Mouse (Mus musculus) midbrain, postnatal 0 days (tissue): Measurements from ENCODE around the gene Plk3. TPM values are rescaled to one million over a fixed set of nuclear protein-coding genes. Genes with fewer than 3 reads are reported as not detected.
"Not testable (repeated sequence)": the region's sequence is repeated elsewhere in the genome, so short reads cannot be mapped to it uniquely, and the experiment has no call there.

Experiments
- ATAC-seq: fragments of 200-750 bp; cut with Nextera tagmentation; 2 replicates; pipeline ENCODE4 v1.8.0; 2017; ENCODE audit warnings: moderate number of reproducible peaks, mild to moderate bottlenecking, moderate TSS enrichment, moderate library complexity; ENCODE audit not compliant: low FRiP score
- DNase-seq: peaks from one replicate; pipeline ENCODE4 v3.0.0-alpha.2; 2015; ENCODE audit warnings: low spot score
- H3K27ac ChIP-seq: fragments of 300-500 bp; sonication (generic); 2 replicates; pipeline ENCODE4 v1.5.1; 2014; ENCODE audit warnings: low read depth, mild to moderate bottlenecking, low read length, mixed read lengths
- H3K27me3 ChIP-seq: fragments of 300-500 bp; sonication (generic); 2 replicates; pipeline ENCODE4 v1.6.1; 2014; ENCODE audit warnings: low read length, control low read depth, mixed read lengths; ENCODE audit not compliant: insufficient read depth
- H3K36me3 ChIP-seq: fragments of 300-500 bp; sonication (generic); 2 replicates; pipeline ENCODE4 v1.6.1; 2014; ENCODE audit warnings: low read length, control low read depth, mixed read lengths; ENCODE audit not compliant: insufficient read depth
- H3K4me1 ChIP-seq: fragments of 300-500 bp; sonication (generic); 2 replicates; pipeline ENCODE4 v1.6.1; 2014; ENCODE audit warnings: mild to moderate bottlenecking, control low read depth, antibody characterized with exemption, low read length, mixed read lengths; ENCODE audit not compliant: insufficient read depth
- H3K4me2 ChIP-seq: fragments of 300-500 bp; sonication (generic); 2 replicates; pipeline ENCODE4 v1.6.1; 2014; ENCODE audit warnings: low read depth, mild to moderate bottlenecking, low read length, mixed read lengths; ENCODE audit not compliant: poor library complexity, severe bottlenecking
- H3K4me3 ChIP-seq: fragments of 300-500 bp; sonication (generic); 2 replicates; pipeline ENCODE4 v1.5.1; 2014; ENCODE audit warnings: low read depth, mild to moderate bottlenecking, low read length, moderate library complexity
- H3K9ac ChIP-seq: fragments of 300-500 bp; sonication (generic); replicated peaks from 2 replicates; pipeline ENCODE4 v1.6.1; 2014; ENCODE audit warnings: mild to moderate bottlenecking, low read length, moderate library complexity, mixed read lengths; ENCODE audit not compliant: poor library complexity, severe bottlenecking
- H3K9me3 ChIP-seq: fragments of 300-500 bp; sonication (generic); 2 replicates; pipeline ENCODE4 v1.6.1; 2016; ENCODE audit warnings: low read length, control low read depth
- CTCF ChIP-seq: IDR thresholded peaks from 2 replicates; pipeline ENCODE4 v1.5.1; 2016; ENCODE audit warnings: antibody characterized with exemption, mild to moderate bottlenecking
- WGBS: fragments of 180-500 bp; shearing (Covaris S2); extraction: QIAGEN DNeasy Blood & Tissue Kit; methylation state at CpG from one replicate; pipeline ENCODE4 v1.1.7; 2014; 5-methylcytosine and 5-hydroxymethylcytosine counted together
- polyA plus RNA-seq: library from polyadenylated mRNA; unstranded; fragments of >200 nt; fragmentation: Nextera tagmentation; extraction: Ambion mirVana; gene quantifications from 2 replicates; pipeline ENCODE4 v1.2.1, GENCODE M21; 2015
- total RNA-seq: library from RNA; depleted of rRNA; stranded (reverse); fragments of >200 nt; gene quantifications from 2 replicates; pipeline ENCODE4 v1.2.3, GENCODE M21; 2014; rRNA removed

The Plk3 gene
- total RNA-seq: 20.8 and 28.2 TPM in 2 replicates
- polyA plus RNA-seq: 26.6 and 26.8 TPM in 2 replicates

DNA sequence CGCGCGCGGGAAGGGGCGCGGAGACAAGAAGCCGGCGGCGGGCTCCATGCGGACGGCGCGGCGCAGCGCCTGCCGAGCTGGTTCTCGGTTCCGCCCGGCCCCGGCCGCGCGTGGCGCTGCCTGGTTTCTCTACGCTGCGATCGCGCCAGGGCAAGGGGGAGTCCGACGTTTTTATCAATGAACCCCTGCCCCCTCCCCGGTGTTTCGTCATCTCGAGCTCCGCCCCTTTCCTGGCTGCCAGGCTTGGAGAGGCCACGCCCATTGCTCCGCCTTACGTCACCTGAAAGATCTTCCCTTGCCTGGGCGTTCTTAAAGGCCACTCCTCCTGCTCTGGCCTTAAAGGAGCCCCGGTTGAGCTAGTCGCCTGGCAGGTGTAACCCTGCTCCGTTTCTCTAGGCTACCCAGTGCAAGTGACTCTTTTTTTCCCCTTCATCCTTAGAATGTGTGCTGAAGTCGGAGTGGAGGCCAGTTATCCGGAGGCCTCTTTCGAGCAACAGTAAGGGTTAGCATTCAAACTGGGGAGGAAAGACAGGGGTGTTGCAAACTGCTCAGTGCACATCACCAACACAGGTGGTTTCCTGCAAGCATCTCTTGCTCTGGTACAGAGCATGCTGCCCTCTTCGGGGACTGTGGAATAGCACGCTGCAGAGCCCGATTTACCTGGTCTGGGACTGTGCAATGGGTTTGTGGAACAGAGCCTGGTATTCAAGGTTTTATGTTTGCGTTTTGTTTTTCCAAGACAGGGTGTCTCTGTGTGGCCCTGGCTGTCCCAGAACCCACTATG lies at the start of gene Plk3:
TSS of gene Plk3 (minus strand) at position 147 of the 784 bp plus-strand sequence.
- peaks cover 18% of the 10 kb centered on the region for H3K36me3 ChIP-seq
- ATAC-seq (peak; percentile 91), DNase-seq (peak; percentile 99)
- H3K9me3 ChIP-seq: no peaks in the 10 kb centered on the region
- H3K4me3 ChIP-seq: peak within 1 kb of the TSS; percentile 83
- peaks cover 7% of the 10 kb centered on the region; the same call in 1 of the 2 replicates for H3K4me1 ChIP-seq
- peak; percentile 52 for TF ChIP-seq CTCF
- no peaks in the 10 kb centered on the region for H3K27me3 ChIP-seq
- peak within 1 kb of the TSS; percentile 55 for H3K4me2 ChIP-seq
- WGBS: 2% methylated on average over 34 of the region's 48 CpGs
- peak within 1 kb of the TSS; percentile 85 for H3K27ac ChIP-seq
- H3K9ac ChIP-seq: peak within 1 kb of the TSS; percentile 86

DNA sequence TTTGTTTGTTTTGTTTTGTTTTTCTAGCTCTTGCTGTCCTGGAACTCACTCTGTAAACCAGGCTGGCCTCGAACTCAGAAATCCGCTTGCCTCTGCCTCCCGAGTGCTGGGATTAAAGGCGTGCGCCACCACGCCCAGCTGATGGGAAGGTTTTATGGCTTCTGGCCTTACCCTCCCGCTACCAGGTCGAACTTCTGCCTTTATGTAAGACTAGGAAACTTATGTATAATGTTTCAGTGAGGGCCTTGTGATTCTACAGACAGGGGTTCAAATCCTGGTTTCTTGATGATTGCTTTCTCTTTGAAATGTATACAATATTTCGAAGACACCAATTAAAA lies 49.0 kb upstream of the Plk3 start:
- 16% methylated on average over 9 of the region's 9 CpGs for WGBS
- H3K27me3 ChIP-seq, DNase-seq, H3K4me1 ChIP-seq, H3K9me3 ChIP-seq, H3K36me3 ChIP-seq: not testable (repeated sequence)
- peak overlapping the region; percentile 95 for H3K4me2 ChIP-seq
- H3K4me3 ChIP-seq: peak overlapping the region; percentile 44
- H3K9ac ChIP-seq: peak overlapping the region; percentile 55
- peak overlapping the region; percentile 71; the same call in 1 of the 2 replicates for H3K27ac ChIP-seq
- ATAC-seq: peak; percentile 44

GRCm38 (mm10) chr4:117181863-117182758 lies 48.3 kb upstream of the Plk3 start, which contains the start of gene Kif2c:
Gene Kif2c (minus strand): TSS chr4:117182639.
- H3K9ac ChIP-seq: peak within 1 kb of the TSS; percentile 55
- H3K4me3 ChIP-seq: peak within 1 kb of the TSS; percentile 44
- peak; percentile 96 for ATAC-seq
- 0 out of 2 replicates have a peak, but pooled peaks cover 3% of the 10 kb centered on the region for H3K4me1 ChIP-seq
- H3K4me2 ChIP-seq: peak within 1 kb of the TSS; percentile 95
- H3K27me3 ChIP-seq: no peaks in the 10 kb centered on the region
- no peak for TF ChIP-seq CTCF
- WGBS: 1% methylated on average over 42 of the region's 42 CpGs
- H3K27ac ChIP-seq: peak within 1 kb of the TSS; percentile 71
- H3K9me3 ChIP-seq: no peaks in the 10 kb centered on the region
- H3K36me3 ChIP-seq: no peaks in the 10 kb centered on the region
- peak; percentile 96 for DNase-seq

DNA sequence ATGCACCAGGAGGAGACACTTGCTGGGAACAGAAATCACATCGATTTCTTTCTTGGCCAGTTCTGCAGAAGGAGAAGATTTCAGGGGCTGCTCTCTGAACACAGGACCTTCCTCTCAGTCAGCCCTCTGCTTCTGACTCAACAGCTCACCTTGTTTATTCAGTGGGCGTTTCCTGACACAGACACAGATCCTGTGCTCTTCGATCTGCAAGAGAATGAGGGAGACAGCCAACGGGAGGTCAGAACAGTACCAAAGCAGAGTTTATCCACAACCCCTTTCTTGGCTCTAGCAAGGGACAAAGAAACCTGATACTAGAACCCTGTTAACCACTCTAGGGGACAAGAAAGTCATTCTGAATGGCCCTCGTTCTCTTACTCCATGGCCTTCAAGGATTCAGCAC lies 36.2 kb upstream of the Plk3 start:
- DNase-seq: no peak
- 91% methylated on average over 5 of the region's 5 CpGs for WGBS
- no peak overlapping the region for H3K4me3 ChIP-seq
- no peaks in the 10 kb centered on the region for H3K4me1 ChIP-seq
- ATAC-seq: no peak
- no peak overlapping the region for H3K4me2 ChIP-seq
- peaks cover 12% of the 10 kb centered on the region; the same call in 1 of the 2 replicates for H3K36me3 ChIP-seq
- no peaks in the 10 kb centered on the region for H3K27me3 ChIP-seq
- H3K9me3 ChIP-seq: no peaks in the 10 kb centered on the region
- no peak for TF ChIP-seq CTCF
- H3K9ac ChIP-seq: no peak overlapping the region
- no peak overlapping the region for H3K27ac ChIP-seq

DNA sequence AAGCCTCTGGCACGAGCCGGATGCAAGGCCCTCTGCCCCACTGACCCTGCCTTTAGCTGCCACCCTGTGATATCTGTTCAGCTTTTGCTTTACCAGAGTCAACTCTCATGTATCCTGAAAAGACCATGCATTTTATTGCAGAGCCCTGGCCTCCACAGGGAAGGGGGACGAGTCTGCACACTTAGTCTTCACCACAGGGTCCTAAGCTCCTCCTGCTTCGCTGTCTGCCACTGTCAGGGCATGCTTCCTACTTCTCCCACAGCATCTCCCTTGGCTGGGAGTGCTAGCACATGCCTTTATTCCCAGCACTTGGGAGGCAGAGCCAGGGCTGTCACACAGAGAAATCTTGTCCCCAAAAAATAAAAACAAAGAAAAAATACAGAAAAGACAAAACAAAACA lies 27.4 kb upstream of the Plk3 start:
- no peak overlapping the region for H3K9ac ChIP-seq
- no peak overlapping the region for H3K4me2 ChIP-seq
- no peaks in the 10 kb centered on the region for H3K9me3 ChIP-seq
- H3K36me3 ChIP-seq: peaks cover 2% of the 10 kb centered on the region; the same call in 1 of the 2 replicates
- no peaks in the 10 kb centered on the region for H3K27me3 ChIP-seq
- no peak for DNase-seq
- no peaks in the 10 kb centered on the region for H3K4me1 ChIP-seq
- no peak for TF ChIP-seq CTCF
- H3K4me3 ChIP-seq: no peak overlapping the region
- no peak overlapping the region for H3K27ac ChIP-seq
- WGBS: 69% methylated on average over 4 of the region's 4 CpGs
- ATAC-seq: 0 out of 2 replicates have a peak, but pooled peaks have one; percentile 48
